ENCODE assay signal across 13 mouse cellular contexts in the genomic region with DNA sequence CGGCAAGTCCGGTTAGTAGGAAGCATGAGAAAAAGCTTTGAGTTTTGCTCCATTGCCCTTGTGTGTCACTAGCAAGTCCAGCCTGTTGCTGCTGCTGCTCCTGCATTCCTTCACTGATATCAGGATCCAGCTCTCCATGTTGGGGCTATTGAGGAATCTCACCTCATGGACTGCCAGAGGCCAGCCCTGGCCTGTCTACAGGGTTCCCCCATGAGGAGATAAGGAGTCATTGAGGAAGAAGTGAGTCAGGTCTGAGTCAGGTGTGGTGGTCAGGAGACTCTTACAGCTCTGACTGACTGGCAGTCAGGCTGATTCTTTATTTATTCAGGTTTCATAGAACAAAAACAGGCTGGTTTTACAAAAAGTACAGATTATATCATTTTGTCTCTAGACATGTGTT. TPM values are rescaled to one million over a fixed set of nuclear protein-coding genes. Genes with fewer than 3 reads are reported as not detected.
DNase-seq lines count a peak whose midpoint lies in the region; ATAC-seq lines count a peak whose summit lies in the region.
"Had no signal": no experiment of that assay in that cellular context is flagged by ENCODE, and none has a peak within 500 bp of the region (broad histone marks: within the 10 kb centered on the region; RNA-seq: fewer than 3 reads in every experiment).

No protein-coding gene starts in this region.

- no peaks in the 10 kb centered on the region for H3K27me3 ChIP-seq in intestine, embryonic 16.5 days (replicated peaks; ENCODE audit: control insufficient read depth, insufficient read depth, low read length)
- no peaks in the 10 kb centered on the region for H3K27me3 ChIP-seq in hindbrain, embryonic 11.5 days (ENCODE audit: control insufficient read depth, insufficient read depth, low read length)
- H3K27me3 ChIP-seq: forebrain, embryonic 15.5 days had no signal

- no peaks in the 10 kb centered on the region for H3K36me3 ChIP-seq in intestine, embryonic 16.5 days (ENCODE audit: control insufficient read depth, insufficient read depth, low read length)
- no peaks in the 10 kb centered on the region for H3K36me3 ChIP-seq in hindbrain, embryonic 11.5 days (ENCODE audit: control insufficient read depth, insufficient read depth, low read length)
- H3K36me3 ChIP-seq: embryonic facial prominence, embryonic 12.5 days; forebrain, embryonic 15.5 days had no signal

- 89% methylated on average over 2 of the region's 2 CpGs for WGBS in intestine, embryonic 16.5 days
- 93% methylated on average over 2 of the region's 2 CpGs for WGBS in hindbrain, embryonic 11.5 days

- H3K27ac ChIP-seq in intestine, embryonic 16.5 days (ENCODE audit: low read length): no peak overlapping the region
- H3K27ac ChIP-seq in hindbrain, embryonic 11.5 days (ENCODE audit: low read depth, low read length): no peak overlapping the region
- H3K27ac ChIP-seq: embryonic facial prominence, embryonic 12.5 days; forebrain, embryonic 15.5 days; macrophage had no signal

- DNase-seq in urinary bladder, adult 2 months (ENCODE audit: low spot score): peak; percentile 29
- no peak for DNase-seq in urinary bladder, postnatal 25 days (ENCODE audit: low spot score)
- peak; percentile 28 to 42 for DNase-seq in heart, adult 9 months (ENCODE audit: low spot score in 2 of 2)
- no peak for DNase-seq in thymus, postnatal 0 days (ENCODE audit: low spot score)
- DNase-seq in hindbrain, embryonic 11.5 days (ENCODE audit: low spot score): no peak
- no peak for DNase-seq in kidney, postnatal 10 days
- DNase-seq: adrenal gland, postnatal 36 days; cerebellum, adult 2 months; layer of hippocampus, adult 9-11 months had no signal

- H3K9ac ChIP-seq in intestine, embryonic 16.5 days (ENCODE audit: low read depth, low read length): no peak overlapping the region
- H3K9ac ChIP-seq in hindbrain, embryonic 11.5 days (ENCODE audit: low read depth, low read length): no peak overlapping the region
- H3K9ac ChIP-seq: embryonic facial prominence, embryonic 12.5 days; forebrain, embryonic 15.5 days had no signal

- no peak overlapping the region for H3K4me2 ChIP-seq in intestine, embryonic 16.5 days (ENCODE audit: low read depth, low read length)
- H3K4me2 ChIP-seq in hindbrain, embryonic 11.5 days (replicated peaks; ENCODE audit: low read depth, low read length): no peak overlapping the region
- H3K4me2 ChIP-seq: embryonic facial prominence, embryonic 12.5 days; forebrain, embryonic 15.5 days had no signal

- H3K9me3 ChIP-seq in intestine, embryonic 16.5 days (ENCODE audit: control insufficient read depth, low read length): no peaks in the 10 kb centered on the region
- no peaks in the 10 kb centered on the region for H3K9me3 ChIP-seq in hindbrain, embryonic 11.5 days (ENCODE audit: control insufficient read depth, low read length)
- H3K9me3 ChIP-seq: embryonic facial prominence, embryonic 12.5 days; forebrain, embryonic 15.5 days had no signal

- H3K4me1 ChIP-seq in intestine, embryonic 16.5 days (ENCODE audit: control insufficient read depth, insufficient read depth, low read length): no peaks in the 10 kb centered on the region
- H3K4me1 ChIP-seq in hindbrain, embryonic 11.5 days (replicated peaks; ENCODE audit: control insufficient read depth, insufficient read depth, low read length): no peaks in the 10 kb centered on the region
- H3K4me1 ChIP-seq: embryonic facial prominence, embryonic 12.5 days; forebrain, embryonic 15.5 days had no signal

- ATAC-seq in intestine, embryonic 16.5 days: peak; percentile 96
- no peak for ATAC-seq in hindbrain, embryonic 11.5 days (ENCODE audit: low FRiP score)
- ATAC-seq: forebrain, embryonic 15.5 days had no signal

- H3K4me3 ChIP-seq in intestine, embryonic 16.5 days (ENCODE audit: low read length): no peak overlapping the region
- no peak overlapping the region for H3K4me3 ChIP-seq in hindbrain, embryonic 11.5 days (ENCODE audit: low read depth, low read length)
- H3K4me3 ChIP-seq: embryonic facial prominence, embryonic 12.5 days; forebrain, embryonic 15.5 days had no signal

RNA-seq across cellular contexts. Expression of gene N6amt1, which starts 5.9 kb away (rescaled TPM):
- polyA plus RNA-seq in urinary bladder, adult 2 months (2012; rRNA removed): 23.4 and 27.6 TPM in 2 replicates
- polyA plus RNA-seq in intestine, embryonic 16.5 days (2015; fragmentation: Nextera tagmentation; extraction: Ambion mirVana): 18.8 and 20.4 TPM in 2 replicates
- 13.1 and 21.0 TPM in 2 replicates for polyA plus RNA-seq in thymus, postnatal 0 days (2015; fragmentation: Nextera tagmentation; extraction: Ambion mirVana)
- 15.6 and 19.3 TPM in 2 replicates for polyA plus RNA-seq in hindbrain, embryonic 11.5 days (2014; fragmentation: Nextera tagmentation; extraction: Ambion mirVana)

Comparison
In these comparisons a context has a peak if more than half of its experiments do, and no peak if none do; other contexts are left out.
1. DNase-seq: peak in urinary bladder, adult 2 months (single experiment) and heart, adult 9 months (2 of 2); none in urinary bladder, postnatal 25 days (single experiment), thymus, postnatal 0 days (single experiment), hindbrain, embryonic 11.5 days (single experiment) and kidney, postnatal 10 days (single experiment).